Mouse (Mus musculus) heart, adult 2 months (tissue): ENCODE data around the gene Anapc16.
A peak's percentile ranks its signal among the peaks of the same experiment; 100 is the strongest.
"Not testable (repeated sequence)": the region's sequence is repeated elsewhere in the genome, so short reads cannot be mapped to it uniquely, and the experiment has no call there.

Source experiments
- CTCF ChIP-seq: fragments of 200-600 bp; IDR thresholded peaks from 2 replicates; pipeline ENCODE4 v1.8.1; 2022; ENCODE audit warnings: antibody characterized with exemption, mild to moderate bottlenecking, moderate library complexity
- EP300 ChIP-seq: fragments of 200-500 bp; IDR thresholded peaks from 2 replicates; pipeline ENCODE4 v1.6.1; 2011; ENCODE audit warnings: low read depth, low read length, control low read depth; ENCODE audit not compliant: insufficient read depth
- POLR2A ChIP-seq: fragments of 200-500 bp; IDR thresholded peaks from 2 replicates; pipeline ENCODE4 v1.6.1; 2011; ENCODE audit warnings: mild to moderate bottlenecking, low read depth, low read length, control low read depth; ENCODE audit not compliant: insufficient read depth

DNA sequence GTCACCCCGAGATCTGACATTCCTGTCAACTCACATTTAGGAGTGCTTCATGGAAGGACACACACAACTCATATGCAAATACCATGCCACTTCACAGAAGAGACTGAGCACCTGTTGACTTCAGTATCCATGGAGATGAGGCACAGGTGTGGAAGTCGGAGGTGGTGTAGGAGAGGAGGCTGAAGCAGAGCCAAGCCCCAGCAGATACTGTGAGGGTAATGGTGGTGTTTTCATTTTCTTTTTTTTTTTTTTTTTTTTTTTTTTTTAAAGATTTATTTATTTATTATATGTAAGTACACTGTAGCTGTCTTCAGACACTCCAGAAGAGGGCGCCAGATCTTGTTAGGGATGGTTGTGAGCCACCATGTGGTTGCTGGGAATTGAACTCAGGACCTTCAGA lies 9.1 kb downstream of the Anapc16 start:
- TF ChIP-seq CTCF: peak; percentile 22; the same call in 1 of the 2 replicates
- TF ChIP-seq POLR2A, EP300: not testable (repeated sequence)
